Mouse (Mus musculus): ENCODE results near the gene Adgrl3.

GRCm38 (mm10) chr5:81224465-81224864 lies 204.5 kb downstream of the Adgrl3 start:
- TF ChIP-seq CTCF (IDR thresholded peaks at IDR 0.05; ENCODE audit: low read depth) (no peak), EP300 (optimal IDR thresholded peaks at IDR 0.05) (no peak)

All from stomach, postnatal 0 days (tissue).